Mouse (Mus musculus) olfactory bulb, adult 2 months (tissue): Measurements from ENCODE around the gene Arhgap10. TPM values are rescaled to one million over a fixed set of nuclear protein-coding genes. Genes with fewer than 3 reads are reported as not detected.

Experiments
- H3K27ac ChIP-seq: fragments of 200-500 bp; 2 replicates; pipeline ENCODE4 v1.5.1; 2012; ENCODE audit warnings: low read depth, low read length; ENCODE audit not compliant: insufficient read depth
- H3K4me1 ChIP-seq: fragments of 200-500 bp; 2 replicates; pipeline ENCODE4 v1.6.1; 2012; ENCODE audit warnings: low read length; ENCODE audit not compliant: control insufficient read depth, insufficient read depth
- H3K4me3 ChIP-seq: fragments of 200-500 bp; 2 replicates; pipeline ENCODE4 v1.5.1; 2012; ENCODE audit warnings: mild to moderate bottlenecking, low read depth, low read length, moderate library complexity; ENCODE audit not compliant: insufficient read depth
- CTCF ChIP-seq: fragments of 200-500 bp; IDR thresholded peaks from 2 replicates; pipeline ENCODE4 v1.5.1; 2012; ENCODE audit warnings: low read depth, mild to moderate bottlenecking, low read length, moderate library complexity; ENCODE audit not compliant: insufficient read depth
- POLR2A ChIP-seq: fragments of 200-500 bp; IDR thresholded peaks from 2 replicates; pipeline ENCODE4 v1.6.1; 2012; ENCODE audit warnings: mild to moderate bottlenecking, low read depth, low read length, moderate library complexity; ENCODE audit not compliant: insufficient read depth
- WGBS: fragments of 180-500 bp; shearing (Covaris S2); methylation state at CpG from one replicate; pipeline ENCODE4 v1.1.7; 2018; 5-methylcytosine and 5-hydroxymethylcytosine counted together
- polyA plus RNA-seq: library from polyadenylated mRNA; stranded (reverse); fragments of >200 nt; gene quantifications from 2 replicates; pipeline ENCODE4 v1.2.4, GENCODE M21; 2012; ENCODE audit warnings: low replicate concordance; ENCODE audit not compliant: missing spikeins, insufficient read depth, insufficient read length

The Arhgap10 gene
- polyA plus RNA-seq, 1 experiment = not detected

DNA sequence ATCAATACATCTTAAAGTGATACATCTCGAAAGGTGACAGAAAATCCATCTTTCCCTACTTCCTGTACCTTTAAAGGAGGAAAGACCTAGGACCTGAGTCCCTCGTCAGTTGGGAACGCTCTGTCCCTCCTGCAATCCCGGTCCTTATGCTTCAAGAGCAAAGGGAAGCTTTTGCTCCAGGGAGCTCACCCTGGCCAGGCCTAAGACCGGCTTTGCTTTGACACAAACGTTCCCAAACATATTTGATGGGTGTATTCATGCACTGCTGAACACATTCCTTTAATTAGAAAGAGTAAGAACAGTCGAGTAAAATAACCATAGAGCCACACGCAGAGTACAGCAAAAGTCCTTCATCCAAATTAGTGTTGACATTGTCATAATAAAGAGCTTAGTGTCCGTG is 199.2 kb downstream of the Arhgap10 start:
- Histone ChIP-seq H3K4me3 (no peak overlapping the region), H3K27ac (no peak overlapping the region), H3K4me1 (peaks cover 2% of the 10 kb centered on the region; the same call in 1 of the 2 replicates)
- WGBS = 66% methylated on average over 9 of the region's 9 CpGs
- TF ChIP-seq CTCF (no peak), POLR2A (no peak)

DNA sequence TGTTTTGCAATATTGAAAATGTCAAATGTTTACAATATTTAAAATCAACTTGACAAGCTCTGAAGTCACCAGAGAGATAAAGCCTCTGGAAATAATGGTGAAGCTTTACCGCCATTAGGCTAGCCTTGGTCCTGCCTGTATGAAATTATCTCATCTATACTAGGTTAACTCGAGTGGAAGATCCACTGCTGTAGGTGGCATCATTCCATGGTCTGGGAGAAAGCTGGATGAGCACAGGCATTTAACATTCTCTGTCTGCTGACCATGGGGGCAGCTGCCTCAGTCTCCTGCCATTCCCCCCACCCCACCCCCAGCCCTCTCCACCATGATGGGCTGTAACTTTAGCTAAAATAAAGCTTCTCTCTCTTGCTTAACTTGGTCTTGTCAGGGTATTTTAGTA is 200.0 kb downstream of the Arhgap10 start:
- TF ChIP-seq POLR2A = no peak
- TF ChIP-seq CTCF = no peak
- Histone ChIP-seq H3K4me3 (no peak overlapping the region), H3K27ac (no peak overlapping the region), H3K4me1 (peaks cover 2% of the 10 kb centered on the region; the same call in 1 of the 2 replicates)
- WGBS = 88% methylated on average over 2 of the region's 2 CpGs

DNA sequence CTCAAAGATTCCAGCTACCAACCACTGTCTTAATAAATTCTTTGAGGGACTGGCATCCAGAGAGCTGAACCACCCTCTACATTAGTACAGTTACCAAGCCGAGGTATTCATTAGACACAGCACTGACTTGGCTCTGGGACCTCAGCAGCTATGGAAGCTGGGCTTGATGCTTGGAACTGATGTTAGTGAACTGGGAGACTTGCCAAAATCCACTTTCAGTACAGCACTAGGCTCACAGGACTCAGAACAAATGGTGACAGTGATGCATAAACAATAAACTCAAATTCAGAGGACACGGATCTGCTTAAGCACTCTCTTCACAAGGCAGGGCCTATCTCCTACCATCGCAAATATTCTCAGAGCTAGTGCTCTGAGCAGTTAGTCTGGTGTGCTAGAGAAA is 204.8 kb downstream of the Arhgap10 start:
- TF ChIP-seq POLR2A (no peak), CTCF (no peak)
- H3K27ac ChIP-seq = no peak overlapping the region
- 56% methylated on average over 3 of the region's 3 CpGs for WGBS

DNA sequence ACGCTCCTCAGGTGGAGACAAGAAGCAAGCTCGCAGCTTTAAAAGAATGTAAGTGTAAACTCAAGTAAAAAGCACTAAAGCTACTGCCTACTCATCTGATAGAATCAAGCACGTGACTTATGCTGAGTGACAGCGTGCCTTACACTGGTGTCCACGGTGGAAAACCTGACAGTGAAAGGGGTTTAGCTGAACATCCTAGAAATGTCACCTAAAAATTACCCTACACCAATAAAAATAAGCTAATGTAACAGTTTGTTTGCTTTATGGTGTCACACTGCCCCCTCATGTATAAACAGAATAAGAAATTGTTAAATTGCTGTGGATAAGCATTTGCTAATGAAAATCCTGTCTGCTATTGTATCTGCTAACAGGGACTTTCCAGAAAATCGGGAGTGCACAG is 206.0 kb downstream of the Arhgap10 start:
- TF ChIP-seq CTCF (no peak), POLR2A (no peak)
- 53% methylated on average over 6 of the region's 6 CpGs for WGBS
- Histone ChIP-seq H3K27ac (no peak overlapping the region), H3K4me3 (no peak overlapping the region), H3K4me1 (peaks cover 12% of the 10 kb centered on the region)

More for the DNA sequence above, 204.8 kb downstream of the Arhgap10 start:
- peaks cover 12% of the 10 kb centered on the region for H3K4me1 ChIP-seq
- no peak overlapping the region for H3K4me3 ChIP-seq

DNA sequence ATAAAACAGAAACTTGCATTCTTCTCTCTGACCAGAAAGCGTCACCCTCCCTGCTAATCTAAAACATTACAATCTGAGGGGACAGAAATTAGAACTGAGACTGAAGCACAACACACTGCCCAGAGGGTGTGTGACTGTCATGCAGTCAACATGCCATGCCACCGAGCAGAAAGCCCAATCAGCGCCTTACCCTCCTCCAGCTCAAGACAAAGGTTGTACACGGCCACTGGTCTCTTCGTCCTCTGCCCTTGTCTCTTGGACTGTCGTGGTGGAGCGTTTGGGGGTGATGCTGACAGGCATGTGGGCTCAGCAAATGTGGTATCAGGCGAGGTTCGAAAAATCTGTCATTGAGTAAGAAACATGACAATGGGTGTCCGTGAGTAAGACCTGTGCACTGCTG is 207.2 kb downstream of the Arhgap10 start:
- no peak for TF ChIP-seq CTCF
- TF ChIP-seq POLR2A = no peak
- 80% methylated on average over 10 of the region's 10 CpGs for WGBS
- H3K27ac ChIP-seq = no peak overlapping the region
- H3K4me3 ChIP-seq = no peak overlapping the region
- H3K4me1 ChIP-seq = peaks cover 12% of the 10 kb centered on the region

DNA sequence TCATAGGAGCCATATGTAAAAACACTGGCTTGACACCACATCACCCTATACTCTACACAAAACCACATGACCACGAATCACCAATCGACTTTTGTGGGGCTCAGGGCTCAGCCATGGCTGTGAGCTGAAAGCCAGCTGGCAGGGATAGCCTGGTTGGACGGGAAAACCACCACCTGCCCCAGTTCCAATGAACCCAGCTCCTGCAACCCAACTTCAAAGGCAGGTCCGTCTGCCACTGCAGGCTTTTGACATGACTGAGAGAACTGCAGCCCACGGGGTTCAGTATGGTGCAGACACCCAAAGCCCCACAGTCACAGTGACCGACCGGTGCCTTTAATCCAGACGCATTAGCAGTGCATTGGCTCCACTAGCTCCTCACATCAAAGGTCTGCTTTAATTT is 207.7 kb downstream of the Arhgap10 start:
- Histone ChIP-seq H3K27ac (no peak overlapping the region), H3K4me1 (peaks cover 12% of the 10 kb centered on the region), H3K4me3 (no peak overlapping the region)
- TF ChIP-seq POLR2A (no peak), CTCF (no peak)
- 76% methylated on average over 8 of the region's 8 CpGs for WGBS

DNA sequence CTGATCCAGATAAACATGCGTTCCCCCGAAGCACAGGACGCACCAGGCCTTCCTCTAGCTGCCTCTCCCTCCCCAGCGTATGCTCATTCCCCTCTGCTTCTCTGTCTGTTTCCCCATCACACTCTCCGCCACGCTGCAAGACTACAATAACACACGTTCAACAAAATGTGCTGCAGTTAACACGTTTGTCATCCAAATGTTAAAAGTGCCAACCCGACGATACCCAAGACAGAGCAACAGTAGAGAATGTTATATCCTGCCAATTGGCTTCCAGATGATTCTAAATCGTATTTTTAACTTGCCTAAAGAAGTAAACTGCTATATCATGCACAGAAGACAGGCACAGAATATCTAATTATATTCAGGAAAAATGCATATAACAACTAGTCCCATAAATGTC is 223.2 kb downstream of the Arhgap10 start:
- WGBS = 87% methylated on average over 11 of the region's 11 CpGs
- TF ChIP-seq POLR2A = no peak
- TF ChIP-seq CTCF = no peak
- H3K27ac ChIP-seq = no peak overlapping the region
- H3K4me1 ChIP-seq = 0 out of 2 replicates have a peak, but pooled peaks cover 4% of the 10 kb centered on the region
- no peak overlapping the region for H3K4me3 ChIP-seq

DNA sequence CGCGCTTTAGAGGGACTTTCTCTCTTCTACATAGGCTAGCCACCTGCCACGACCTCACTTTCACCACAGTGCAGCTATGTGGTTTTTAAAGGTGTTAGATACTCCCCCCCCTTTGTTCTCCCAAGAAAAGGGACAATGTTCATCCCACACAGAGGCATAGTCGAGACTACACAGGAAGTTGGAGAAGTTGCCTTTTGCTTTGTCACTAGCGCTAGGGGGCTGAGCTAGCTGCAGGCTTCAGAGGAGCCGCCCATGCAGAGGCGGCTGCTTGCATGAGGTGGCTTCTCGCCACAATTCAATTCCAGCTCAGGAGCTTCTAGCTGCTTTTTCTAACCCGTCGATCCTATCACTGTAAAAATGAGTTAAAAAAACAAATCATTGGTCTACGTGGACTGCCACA is 225.1 kb downstream of the Arhgap10 start:
- WGBS = 31% methylated on average over 11 of the region's 11 CpGs
- TF ChIP-seq CTCF (no peak), POLR2A (no peak)

DNA sequence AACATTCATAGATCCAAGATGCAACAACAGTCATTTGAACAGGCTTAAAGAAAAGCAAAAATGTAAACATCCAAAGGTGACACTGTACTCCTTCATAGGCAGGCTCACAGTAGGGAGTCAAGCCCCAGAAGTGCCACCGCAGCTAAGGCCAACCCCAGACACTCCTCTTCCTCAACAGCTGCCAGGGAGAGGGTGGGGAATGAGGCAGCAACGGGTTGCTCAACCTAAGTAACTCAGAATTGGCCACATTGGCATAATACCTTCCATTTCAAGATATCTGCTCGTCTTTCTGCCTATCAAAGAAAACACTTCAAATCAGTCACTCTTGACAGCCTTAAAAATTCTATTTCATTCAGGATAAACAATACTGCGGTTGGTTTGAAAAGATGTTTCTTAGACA is 225.6 kb downstream of the Arhgap10 start:
- 41% methylated on average over 4 of the region's 4 CpGs for WGBS
- Histone ChIP-seq H3K4me1 (0 out of 2 replicates have a peak, but pooled peaks cover 4% of the 10 kb centered on the region), H3K27ac (no peak overlapping the region), H3K4me3 (no peak overlapping the region)
- TF ChIP-seq CTCF (no peak), POLR2A (no peak)

More for the DNA sequence above, 225.1 kb downstream of the Arhgap10 start:
- Histone ChIP-seq H3K4me3 (no peak overlapping the region), H3K4me1 (0 out of 2 replicates have a peak, but pooled peaks cover 4% of the 10 kb centered on the region), H3K27ac (no peak overlapping the region)

DNA sequence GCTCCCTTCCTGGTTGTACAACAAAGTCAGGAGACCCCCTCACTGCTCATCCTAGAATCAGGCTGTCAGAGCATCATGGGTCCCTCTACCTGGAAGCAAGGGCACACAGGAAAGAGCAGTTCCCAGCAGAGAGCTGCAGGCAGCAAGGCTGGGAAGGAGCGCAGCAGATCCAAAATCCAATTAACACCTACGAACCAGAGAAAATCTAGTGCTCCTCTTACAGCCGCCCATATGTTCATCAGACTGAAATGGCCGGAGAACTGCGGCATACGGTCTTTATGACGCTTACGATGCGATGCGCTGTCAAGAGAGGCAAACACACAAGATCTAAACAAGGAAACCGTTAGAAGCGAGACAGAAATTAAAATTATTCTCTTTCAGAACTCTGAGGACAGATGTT is 229.3 kb downstream of the Arhgap10 start:
- Histone ChIP-seq H3K4me3 (no peak overlapping the region), H3K4me1 (0 out of 2 replicates have a peak, but pooled peaks cover 2% of the 10 kb centered on the region), H3K27ac (no peak overlapping the region)
- TF ChIP-seq POLR2A (no peak), CTCF (no peak)
- WGBS = 92% methylated on average over 12 of the region's 12 CpGs
